Mouse (Mus musculus) testis, postnatal 14 days (tissue): ENCODE measurements around the gene Prol1.
"Not testable (repeated sequence)": the region's sequence is repeated elsewhere in the genome, so short reads cannot be mapped to it uniquely, and the experiment has no call there.

Source experiments
- DNase-seq: peaks from one replicate; pipeline ENCODE4 v3.0.0; 2021; ENCODE audit warnings: low spot score

The Prol1 gene

GRCm38 (mm10) chr5:88317012-88317411 lies at the start of gene Prol1:
Gene Prol1, plus strand, starts transcription at chr5:88317312.
- no peak for DNase-seq

GRCm38 (mm10) chr5:88268619-88269018 lies 48.5 kb upstream of the Prol1 start, which contains the start of gene Gm7714:
Gene Gm7714, plus strand, starts transcription at chr5:88268919.
- no peak for DNase-seq

GRCm38 (mm10) chr5:88311307-88311706 lies 5.8 kb upstream of the Prol1 start:
- DNase-seq, result not testable (repeated sequence)

DNA sequence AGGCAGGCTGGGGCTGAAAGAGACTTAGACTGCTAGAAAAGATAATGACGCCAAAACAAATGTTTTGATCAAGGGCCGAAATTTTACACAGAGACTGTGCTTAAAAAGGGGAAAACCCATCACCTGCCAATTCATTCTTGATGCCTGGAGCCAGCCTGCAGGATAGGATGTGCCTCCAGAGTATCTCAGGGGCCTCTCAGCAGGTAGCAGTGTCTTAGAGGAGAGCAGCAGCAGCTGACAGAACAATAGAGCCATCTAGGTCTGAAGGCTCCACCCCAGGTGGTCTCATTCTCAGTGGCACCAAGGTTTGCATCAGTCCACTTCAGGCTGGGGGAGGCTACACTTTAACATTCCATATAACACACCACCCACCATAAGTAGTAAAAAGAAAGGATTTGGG lies 31.4 kb downstream of the Prol1 start:
- DNase-seq, result not testable (repeated sequence)

DNA sequence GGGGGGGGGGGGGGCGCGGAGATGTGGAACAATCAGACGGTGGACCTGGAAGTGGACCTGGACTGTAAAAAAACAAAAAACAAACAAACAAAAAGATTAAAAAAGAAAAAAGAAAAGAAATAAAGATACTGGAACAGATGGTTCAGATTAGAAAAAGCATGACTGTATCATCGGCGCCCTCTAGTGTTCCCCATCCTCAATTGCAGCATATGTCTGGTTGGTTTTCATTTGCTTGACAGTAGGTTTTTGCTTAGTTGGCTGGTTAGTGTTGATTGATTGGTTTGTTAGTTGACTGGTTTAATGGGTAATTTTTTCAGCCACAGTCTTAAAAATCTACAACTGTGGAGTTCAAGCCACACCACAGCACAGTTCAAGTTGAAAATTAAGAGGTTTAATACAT lies 47.7 kb downstream of the Prol1 start:
- no peak for DNase-seq

GRCm38 (mm10) chr5:88366886-88367285 lies 49.8 kb downstream of the Prol1 start:
- DNase-seq, result no peak

DNA sequence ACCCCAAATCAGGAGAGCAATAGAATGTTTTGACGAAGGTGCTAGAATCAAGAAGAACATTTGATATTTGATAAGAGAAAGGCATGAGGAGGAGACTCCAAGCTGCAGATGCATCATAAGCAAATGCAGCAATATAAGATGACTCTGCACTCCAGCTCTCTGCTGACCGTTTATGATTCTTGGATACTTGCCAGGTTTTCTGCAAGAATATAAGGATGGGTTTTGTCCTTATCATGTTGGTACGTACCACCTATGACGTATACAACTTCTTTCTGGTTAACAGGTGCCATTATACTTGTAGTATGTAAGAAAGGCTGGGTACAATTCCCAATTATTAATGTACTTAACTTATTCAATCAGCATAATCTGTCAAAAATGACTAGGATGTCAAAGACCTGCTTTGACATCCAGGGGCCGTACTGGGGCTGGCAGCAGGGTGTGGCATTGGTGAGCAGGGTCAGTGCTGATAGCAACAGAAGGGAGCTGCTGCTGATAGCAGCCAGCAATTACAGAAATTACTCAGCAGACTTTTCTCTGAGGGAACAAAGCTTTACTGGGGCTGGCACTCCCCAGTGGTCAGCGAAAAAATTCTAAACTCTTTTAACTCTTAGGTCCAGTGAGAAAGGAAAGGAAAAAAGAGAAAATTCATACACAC lies 53.6 kb downstream of the Prol1 start:
- no peak for DNase-seq

DNA sequence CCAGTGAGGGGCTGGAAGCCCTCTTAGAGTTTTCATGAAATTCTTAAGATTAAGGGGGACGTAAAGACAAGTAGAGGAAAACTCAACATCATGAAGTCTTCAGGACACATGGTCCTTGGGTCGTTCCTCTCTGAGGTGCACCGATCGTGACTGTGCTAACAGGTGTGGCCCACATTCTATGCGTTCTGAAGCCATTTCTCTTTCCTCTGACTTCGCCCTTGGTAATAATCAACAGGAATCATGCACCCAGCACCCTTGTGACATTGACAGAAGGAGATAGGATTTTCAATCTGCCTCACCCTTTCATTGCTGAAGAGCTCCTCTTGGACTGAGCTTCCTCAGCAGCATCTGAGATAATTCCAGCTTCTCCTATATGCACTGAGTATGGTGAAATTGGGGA lies 55.5 kb downstream of the Prol1 start:
- no peak for DNase-seq

GRCm38 (mm10) chr5:88375808-88376207 lies 58.7 kb downstream of the Prol1 start, which contains the start of gene Amtn:
Gene Amtn, plus strand, starts transcription at chr5:88376108.
- no peak for DNase-seq
